Mouse (Mus musculus): Measurements from ENCODE around the gene Hist2h2be.
"Not testable (repeated sequence)": the region's sequence is repeated elsewhere in the genome, so short reads cannot be mapped to it uniquely, and the experiment has no call there.

The Hist2h2be gene

DNA sequence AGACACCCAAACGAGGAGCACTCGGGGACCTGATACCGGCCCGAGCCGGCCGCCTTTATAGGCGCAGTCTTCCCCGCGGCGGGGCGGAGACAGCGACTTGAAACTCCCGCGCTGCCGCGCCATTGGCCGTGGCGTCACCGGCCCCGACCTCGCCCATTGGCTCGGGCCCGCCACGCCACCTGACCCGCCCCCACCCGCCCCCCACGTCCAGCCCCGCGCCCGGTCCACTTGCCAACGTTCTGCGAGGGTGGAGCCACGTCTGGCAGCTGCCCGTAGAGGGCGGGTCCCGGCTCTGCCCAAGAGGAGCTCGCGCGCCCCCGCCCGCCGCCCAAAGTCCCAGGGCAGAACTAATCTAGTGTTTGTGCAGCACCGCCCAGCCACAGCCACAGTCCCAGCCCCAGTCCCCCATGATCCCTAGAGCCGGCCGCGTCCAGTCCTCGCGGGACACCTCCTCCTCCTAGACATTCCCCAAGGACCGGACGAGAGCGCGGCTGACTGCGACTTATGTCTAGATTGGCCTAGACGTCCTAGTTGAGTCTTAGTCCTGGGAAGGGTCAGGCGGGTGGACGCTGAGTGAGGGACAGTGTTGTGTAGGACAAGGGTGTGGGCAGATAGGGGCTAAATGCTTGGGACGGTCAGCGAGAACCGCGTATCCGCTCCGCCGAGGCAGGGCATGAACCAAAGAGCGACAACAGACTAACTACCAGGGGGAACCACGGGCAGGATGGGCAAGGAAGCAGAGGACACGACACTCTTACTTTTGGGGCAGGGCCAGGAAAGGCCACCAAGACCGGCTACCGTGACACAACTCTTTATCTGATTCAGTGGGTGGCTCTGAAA is 18.3 kb downstream of the Hist2h2be start, which contains the start of gene Hist2h3c2:
TSS of gene Hist2h3c2 (minus strand) at position 174 of the 840 bp plus-strand sequence.
- DNase-seq: peak; percentile 43 to 44

DNA sequence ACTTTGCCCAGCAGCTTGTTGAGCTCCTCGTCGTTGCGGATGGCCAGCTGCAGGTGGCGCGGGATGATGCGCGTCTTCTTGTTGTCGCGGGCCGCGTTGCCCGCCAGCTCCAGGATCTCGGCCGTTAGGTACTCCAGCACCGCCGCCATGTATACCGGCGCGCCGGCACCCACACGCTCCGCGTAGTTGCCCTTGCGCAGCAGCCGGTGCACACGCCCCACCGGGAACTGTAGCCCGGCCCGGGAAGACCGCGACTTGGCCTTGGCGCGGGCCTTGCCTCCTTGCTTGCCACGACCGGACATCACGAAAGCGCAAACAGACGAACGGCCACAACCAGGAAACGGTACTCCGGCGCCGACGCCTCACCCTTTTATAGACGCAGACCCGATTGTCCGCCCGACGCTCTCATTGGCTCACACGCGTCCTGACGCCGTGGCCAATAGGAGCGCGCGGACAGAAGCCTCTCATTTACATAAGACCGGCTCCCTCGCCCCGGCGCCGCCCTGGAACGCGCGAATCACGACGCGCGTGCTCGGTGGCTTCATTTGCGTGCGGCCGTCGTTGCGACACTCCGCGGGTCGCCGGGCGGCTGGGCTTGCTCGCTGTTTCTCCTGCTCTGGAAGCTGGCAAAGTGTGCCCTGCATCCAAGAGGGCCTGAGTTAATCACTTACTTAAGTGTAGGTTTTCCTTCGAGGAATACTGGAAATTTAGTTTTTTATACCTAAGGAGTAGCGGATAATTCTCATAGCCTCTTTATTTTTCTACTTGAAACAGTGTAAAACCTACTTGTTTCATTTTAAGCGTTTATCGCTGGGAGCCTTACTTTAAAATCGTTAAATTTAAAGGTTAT is 19.3 kb downstream of the Hist2h2be start, which contains the start of gene Hist2h2aa2:
TSS of gene Hist2h2aa2 (minus strand) at position 328 of the 850 bp plus-strand sequence.
- peak; percentile 88 to 94 for DNase-seq

DNA sequence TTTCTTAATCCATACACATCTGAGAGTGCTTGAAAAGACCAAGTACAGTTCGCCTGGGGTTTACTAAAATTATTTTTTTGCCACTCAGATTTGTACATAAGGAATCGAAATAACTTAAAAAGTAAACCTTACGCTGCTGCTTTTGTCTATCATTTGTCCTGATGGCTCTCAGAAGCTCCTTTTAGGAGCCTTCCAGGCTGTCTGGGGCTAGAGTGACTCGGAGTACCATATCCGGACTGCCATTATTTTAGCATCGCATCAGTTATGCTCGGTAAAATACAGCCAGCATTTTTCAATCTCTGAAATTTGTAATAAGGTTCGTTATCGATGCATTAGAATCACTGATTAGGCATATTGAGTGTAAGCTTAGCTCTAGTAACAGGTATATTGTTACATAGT is 19.9 kb downstream of the Hist2h2be start:
- DNase-seq: no peak

DNA sequence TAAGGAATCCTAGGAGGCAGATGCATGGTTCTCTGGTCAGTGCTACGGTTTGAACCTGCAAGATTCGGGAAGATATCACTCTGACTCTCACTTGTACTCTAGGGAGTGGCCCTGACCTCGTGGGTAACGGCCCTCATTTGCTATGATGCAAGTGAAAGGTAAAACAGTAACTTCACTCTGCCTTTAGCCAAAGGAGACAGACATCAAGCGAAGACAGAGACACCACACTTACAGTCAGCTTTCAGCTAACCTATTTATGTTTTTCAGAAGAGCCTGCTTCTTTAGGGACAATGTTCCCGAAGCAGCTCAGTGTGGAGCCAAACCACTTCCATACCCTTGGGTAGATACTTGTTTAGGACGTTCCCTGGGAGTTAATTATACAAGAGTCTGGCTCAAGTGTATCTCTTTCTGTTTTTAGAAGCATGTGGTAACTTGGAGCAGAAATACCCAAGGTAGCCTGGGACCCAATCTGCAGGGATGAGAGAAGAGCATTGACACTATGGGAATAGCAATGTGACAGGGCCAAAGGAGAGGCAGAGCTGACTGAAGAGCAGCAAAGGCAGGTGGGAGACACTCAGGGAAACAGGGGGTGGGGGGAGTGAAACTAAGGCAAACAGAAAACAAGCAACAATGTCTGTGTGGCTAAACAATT is 23.1 kb downstream of the Hist2h2be start:
- no peak for DNase-seq

DNA sequence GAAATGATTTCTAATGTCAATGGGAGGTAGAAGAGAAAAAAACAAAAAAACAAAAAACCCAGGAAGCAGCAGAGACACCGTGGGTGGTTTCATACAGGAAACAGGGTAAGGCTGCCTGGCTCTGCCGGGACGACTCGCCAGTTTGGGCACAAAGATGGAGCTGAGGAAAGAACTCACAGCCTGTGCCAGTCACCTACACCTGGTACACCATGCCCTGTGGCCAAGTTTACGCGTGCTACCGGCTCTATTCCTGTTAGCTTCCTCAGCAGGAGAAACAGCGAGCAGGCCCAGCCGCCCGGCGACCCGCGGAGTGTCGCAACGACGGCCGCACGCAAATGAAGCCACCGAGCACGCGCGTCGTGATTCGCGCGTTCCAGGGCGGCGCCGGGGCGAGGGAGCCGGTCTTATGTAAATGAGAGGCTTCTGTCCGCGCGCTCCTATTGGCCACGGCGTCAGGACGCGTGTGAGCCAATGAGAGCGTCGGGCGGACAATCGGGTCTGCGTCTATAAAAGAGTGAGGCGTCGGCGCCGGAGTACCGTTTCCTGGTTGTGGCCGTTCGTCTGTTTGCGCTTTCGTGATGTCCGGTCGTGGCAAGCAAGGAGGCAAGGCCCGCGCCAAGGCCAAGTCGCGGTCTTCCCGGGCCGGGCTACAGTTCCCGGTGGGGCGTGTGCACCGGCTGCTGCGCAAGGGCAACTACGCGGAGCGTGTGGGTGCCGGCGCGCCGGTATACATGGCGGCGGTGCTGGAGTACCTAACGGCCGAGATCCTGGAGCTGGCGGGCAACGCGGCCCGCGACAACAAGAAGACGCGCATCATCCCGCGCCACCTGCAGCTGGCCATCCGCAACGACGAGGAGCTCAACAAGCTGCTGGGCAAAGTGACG is 24.3 kb downstream of the Hist2h2be start, which contains the start of gene Hist2h2aa1:
TSS of gene Hist2h2aa1 (plus strand) at position 495 of the 884 bp plus-strand sequence.
- peak; percentile 79 to 86 for DNase-seq

- not testable (repeated sequence) for DNase-seq
Observed at GRCm38 (mm10) chr3:96246018-96246417, 25.1 kb downstream of the Hist2h2be start.

DNA sequence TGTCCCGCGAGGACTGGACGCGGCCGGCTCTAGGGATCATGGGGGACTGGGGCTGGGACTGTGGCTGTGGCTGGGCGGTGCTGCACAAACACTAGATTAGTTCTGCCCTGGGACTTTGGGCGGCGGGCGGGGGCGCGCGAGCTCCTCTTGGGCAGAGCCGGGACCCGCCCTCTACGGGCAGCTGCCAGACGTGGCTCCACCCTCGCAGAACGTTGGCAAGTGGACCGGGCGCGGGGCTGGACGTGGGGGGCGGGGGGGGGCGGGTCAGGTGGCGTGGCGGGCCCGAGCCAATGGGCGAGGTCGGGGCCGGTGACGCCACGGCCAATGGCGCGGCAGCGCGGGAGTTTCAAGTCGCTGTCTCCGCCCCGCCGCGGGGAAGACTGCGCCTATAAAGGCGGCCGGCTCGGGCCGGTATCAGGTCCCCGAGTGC is 25.5 kb downstream of the Hist2h2be start, which contains the start of gene Hist2h3c1:
TSS of gene Hist2h3c1 (plus strand) at position 259 of the 430 bp plus-strand sequence.
- not testable (repeated sequence) for DNase-seq

- no peak for DNase-seq
Observed at GRCm38 (mm10) chr3:96247356-96248140, 26.6 kb downstream of the Hist2h2be start.

DNA sequence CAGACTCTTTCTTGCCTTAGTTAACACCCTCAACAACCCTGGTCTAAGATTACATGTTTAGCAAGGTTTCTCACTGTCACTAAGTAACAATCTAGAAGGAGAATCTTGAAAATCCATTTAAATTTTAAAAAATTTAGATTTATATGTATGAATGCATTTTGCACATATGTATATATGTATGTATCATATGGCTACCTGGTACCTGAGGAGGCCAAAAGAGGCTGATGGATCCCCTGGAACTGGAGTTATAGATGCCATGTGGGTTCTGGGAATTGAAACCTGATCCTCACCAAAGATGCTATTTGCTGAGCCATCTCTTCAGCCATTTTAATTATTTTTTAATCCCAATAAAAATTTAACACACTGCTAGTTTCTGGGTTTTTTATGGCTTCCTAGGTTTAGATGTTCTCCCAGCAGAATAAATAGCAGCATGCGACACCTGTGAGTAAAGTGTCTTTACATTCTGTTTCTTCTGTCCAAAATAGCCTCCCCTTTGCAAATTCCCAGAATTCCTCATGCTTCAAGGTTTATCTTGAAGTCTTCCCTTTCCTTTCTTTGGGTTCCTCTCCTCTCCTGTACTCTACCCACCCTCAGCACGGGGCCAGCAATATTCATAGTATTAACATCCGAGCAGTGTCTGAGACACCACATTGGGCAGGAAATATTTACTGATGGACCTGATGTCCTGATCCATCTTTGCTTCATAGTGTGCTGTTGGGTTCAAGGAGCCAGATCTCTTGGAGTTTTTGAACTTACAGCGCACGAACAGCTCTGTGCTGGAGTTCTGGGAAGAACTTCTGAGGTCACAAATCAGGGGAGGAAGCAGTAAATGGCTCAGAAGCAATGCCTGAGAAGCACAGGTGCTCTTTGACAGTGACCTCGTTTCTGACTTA is 27.5 kb downstream of the Hist2h2be start:
- no peak for DNase-seq

DNA sequence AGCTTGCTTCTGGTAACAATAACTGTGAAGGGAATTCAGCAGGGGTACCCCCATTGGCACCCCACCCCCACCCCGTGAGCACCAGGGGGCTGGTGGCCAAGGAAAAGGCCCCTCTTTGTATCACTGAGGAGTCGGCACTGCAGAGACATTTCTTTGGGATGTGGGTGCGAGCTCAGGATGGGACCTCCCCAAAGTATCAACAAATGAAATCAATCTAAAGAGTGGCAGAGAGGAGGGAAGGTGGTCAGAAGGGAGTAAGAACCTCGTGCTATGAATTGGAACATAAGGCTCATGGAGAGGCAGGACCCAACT is 28.1 kb downstream of the Hist2h2be start:
- no peak for DNase-seq

- no peak for DNase-seq
Observed at GRCm38 (mm10) chr3:96250890-96251289, 30.0 kb downstream of the Hist2h2be start.

- no peak for DNase-seq
Observed at GRCm38 (mm10) chr3:96251787-96252186, 30.9 kb downstream of the Hist2h2be start.

DNA sequence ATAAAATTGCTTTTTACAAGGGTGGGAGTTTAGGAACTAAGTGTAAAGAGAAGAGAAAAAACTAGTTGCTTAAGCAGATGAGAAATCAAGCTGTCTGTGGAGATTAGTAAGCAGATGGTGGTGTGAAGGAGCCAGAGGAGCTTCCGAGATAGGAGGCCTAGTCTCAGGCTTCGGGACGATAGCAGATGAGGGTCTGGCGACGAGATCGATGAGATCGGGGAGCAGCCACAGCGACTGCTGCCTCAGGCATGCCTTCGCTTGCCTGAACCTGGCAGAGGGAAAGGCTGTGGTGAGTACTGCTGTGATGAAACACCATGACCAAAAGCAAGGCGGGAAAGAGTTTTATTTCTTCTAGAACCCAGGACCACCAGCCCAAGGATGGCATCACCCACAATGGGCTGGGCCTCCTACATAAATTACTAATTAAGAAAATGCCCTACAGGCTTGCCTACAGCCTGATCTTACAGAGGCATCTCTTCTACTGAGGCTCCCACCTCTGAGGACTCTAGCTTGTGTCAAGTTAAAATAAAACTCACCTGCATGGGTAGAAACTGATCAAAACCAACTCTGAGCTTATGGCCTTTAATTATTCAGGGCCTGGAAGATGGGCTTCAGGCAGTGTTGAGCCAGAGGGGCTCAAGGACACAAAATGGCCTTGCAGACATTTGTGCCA is 33.9 kb downstream of the Hist2h2be start:
- DNase-seq: no peak

DNA sequence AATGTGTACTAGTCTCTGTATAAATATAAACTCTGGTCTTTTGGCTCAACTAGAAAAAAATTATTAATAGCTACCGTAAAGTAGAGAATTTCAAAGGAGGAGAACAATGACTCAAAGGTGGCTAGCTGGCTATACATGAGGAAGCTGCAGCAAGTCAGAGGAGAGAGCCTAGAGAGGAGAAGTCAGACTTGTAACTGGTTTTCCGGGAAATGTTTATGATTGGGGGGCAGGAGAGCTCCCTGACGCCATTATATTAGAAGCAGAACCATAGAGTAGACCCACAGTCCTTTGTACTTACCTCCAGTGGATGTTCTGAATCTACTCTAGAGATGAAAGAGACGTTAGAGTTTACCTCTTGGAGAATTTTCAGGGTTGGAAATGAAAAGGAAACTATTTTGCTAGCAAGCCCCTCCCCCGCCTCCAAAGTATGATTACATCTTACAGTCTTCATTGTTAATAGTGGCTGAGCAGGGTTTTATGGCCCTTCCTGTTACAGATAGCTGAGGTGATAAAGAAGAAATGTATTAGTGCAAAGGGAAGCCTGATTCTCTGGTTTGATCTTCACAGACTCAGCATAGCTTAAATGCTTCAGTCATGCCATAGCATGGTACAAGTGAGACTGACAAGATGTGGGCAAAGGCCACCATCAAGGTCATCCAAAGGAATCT is 35.1 kb downstream of the Hist2h2be start:
- DNase-seq: no peak

- no peak for DNase-seq
Observed at GRCm38 (mm10) chr3:96257190-96257589, 36.3 kb downstream of the Hist2h2be start.

DNA sequence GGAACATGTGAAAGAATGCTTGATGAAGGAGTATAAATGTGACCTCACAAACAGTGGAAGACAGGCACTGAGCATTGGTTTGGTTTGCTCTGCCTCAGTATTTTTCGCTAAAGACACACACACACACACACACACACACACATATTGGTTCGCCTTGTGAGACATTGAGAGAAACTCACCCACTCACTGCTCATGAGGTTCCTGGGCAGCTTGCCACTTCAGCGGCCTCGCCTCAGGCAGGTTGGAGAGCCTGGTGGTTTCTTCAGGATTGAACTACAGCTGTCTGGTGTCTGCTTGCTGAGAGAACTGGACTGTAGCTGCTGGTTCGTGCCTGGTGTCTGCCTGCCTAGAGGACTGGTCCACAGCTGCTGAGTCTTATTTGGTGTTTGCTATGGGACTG is 39.3 kb downstream of the Hist2h2be start:
- no peak for DNase-seq

- no peak for DNase-seq
Observed at GRCm38 (mm10) chr3:96261623-96262022, 40.7 kb downstream of the Hist2h2be start.

DNA sequence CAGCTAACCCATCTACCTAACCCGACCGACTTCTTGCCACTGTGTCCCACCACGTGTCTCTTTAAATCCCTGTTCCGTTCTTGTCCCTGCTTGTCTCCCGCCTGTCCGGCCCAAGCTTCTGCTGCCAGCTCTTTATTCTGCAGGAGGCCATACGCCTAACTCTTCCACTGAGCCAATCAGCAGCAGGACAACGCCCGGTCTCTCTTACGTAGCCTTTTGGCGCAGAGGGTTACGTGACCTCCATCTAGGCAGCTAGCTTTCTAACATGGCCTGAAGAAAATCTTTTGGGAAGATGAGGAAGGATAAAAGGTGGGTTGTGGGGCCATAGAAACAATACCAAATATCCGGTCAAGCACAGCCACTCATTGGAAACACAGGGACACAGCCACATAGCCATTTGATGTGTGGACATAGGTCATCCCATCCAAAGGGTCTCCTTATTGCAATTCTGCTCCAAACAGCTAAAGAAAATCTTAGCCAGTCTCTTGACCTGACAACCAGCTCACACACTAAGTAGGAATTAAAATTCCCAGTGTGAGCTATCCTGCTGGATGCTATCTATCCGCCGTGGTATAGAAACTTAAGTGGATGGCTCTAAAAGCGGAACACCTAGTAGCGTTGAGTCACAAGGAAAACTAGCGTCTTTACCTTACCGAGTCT is 41.4 kb downstream of the Hist2h2be start:
- DNase-seq: peak; percentile 46 to 66
